In genomic region chr10:67187001-67187453, GRCm38 (mm10) we compare ENCODE assay signal across 8 mouse cellular contexts.
DNase-seq lines count a peak whose midpoint lies in the region; ATAC-seq and TF ChIP-seq lines count a peak whose summit lies in the region.

No protein-coding gene starts in this region.

- ATAC-seq in embryonic facial prominence, embryonic 14.5 days (ENCODE audit: low read depth) = peak; percentile 58
- ATAC-seq in hindbrain, embryonic 12.5 days (ENCODE audit: low FRiP score) = no peak
- peak; percentile 47; the same call in 1 of the 2 replicates for ATAC-seq in lung, embryonic 15.5 days (ENCODE audit: borderline replicate concordance, extremely low read depth, low FRiP score, low TSS enrichment)

- H3K9ac ChIP-seq in embryonic facial prominence, embryonic 14.5 days (ENCODE audit: low read depth, low read length) = peak overlapping the region; percentile 77
- H3K9ac ChIP-seq in hindbrain, embryonic 12.5 days = peak overlapping the region; percentile 43; the same call in 1 of the 2 replicates
- no peak overlapping the region for H3K9ac ChIP-seq in lung, embryonic 15.5 days

- 2% methylated on average over 5 of the region's 5 CpGs for WGBS in thymus, adult 2 months
- 4% methylated on average over 5 of the region's 5 CpGs for WGBS in embryonic facial prominence, embryonic 14.5 days
- WGBS in hindbrain, embryonic 12.5 days = 7% methylated on average over 5 of the region's 5 CpGs
- WGBS in lung, embryonic 15.5 days = 7% methylated on average over 5 of the region's 5 CpGs
- WGBS in small intestine, adult 2 months = 6% methylated on average over 5 of the region's 5 CpGs

- no peaks in the 10 kb centered on the region for H3K27me3 ChIP-seq in thymus, adult 2 months (ENCODE audit: control insufficient read depth, insufficient read depth, low read length)
- no peaks in the 10 kb centered on the region for H3K27me3 ChIP-seq in embryonic facial prominence, embryonic 14.5 days (replicated peaks; ENCODE audit: control insufficient read depth, insufficient read depth, low read length)
- no peaks in the 10 kb centered on the region for H3K27me3 ChIP-seq in hindbrain, embryonic 12.5 days
- no peaks in the 10 kb centered on the region for H3K27me3 ChIP-seq in lung, embryonic 15.5 days
- no peaks in the 10 kb centered on the region for H3K27me3 ChIP-seq in small intestine, adult 2 months (ENCODE audit: control insufficient read depth, insufficient read depth, low read length)

- H3K4me2 ChIP-seq in embryonic facial prominence, embryonic 14.5 days (ENCODE audit: low read depth, low read length) = peak overlapping the region; percentile 83
- peak overlapping the region; percentile 59 for H3K4me2 ChIP-seq in hindbrain, embryonic 12.5 days (replicated peaks)
- H3K4me2 ChIP-seq in lung, embryonic 15.5 days = peak overlapping the region; percentile 61

- no peak for TF ChIP-seq POLR2A in thymus, adult 2 months (IDR thresholded peaks at IDR 0.05; ENCODE audit: control insufficient read depth, extremely low read depth, insufficient read depth, low read length, poor library complexity)
- no peak for TF ChIP-seq POLR2A in small intestine, adult 2 months (IDR thresholded peaks at IDR 0.05; ENCODE audit: low read depth, low read length)

- no peaks in the 10 kb centered on the region for H3K9me3 ChIP-seq in embryonic facial prominence, embryonic 14.5 days (ENCODE audit: control insufficient read depth, low read length)
- no peaks in the 10 kb centered on the region for H3K9me3 ChIP-seq in hindbrain, embryonic 12.5 days (replicated peaks)
- no peaks in the 10 kb centered on the region for H3K9me3 ChIP-seq in lung, embryonic 15.5 days

- H3K4me1 ChIP-seq in thymus, adult 2 months (replicated peaks; ENCODE audit: control insufficient read depth, insufficient read depth, low read length) = peaks cover 4% of the 10 kb centered on the region
- H3K4me1 ChIP-seq in embryonic facial prominence, embryonic 14.5 days (ENCODE audit: control insufficient read depth, insufficient read depth, low read length) = peaks cover 16% of the 10 kb centered on the region
- H3K4me1 ChIP-seq in hindbrain, embryonic 12.5 days = peaks cover 21% of the 10 kb centered on the region
- H3K4me1 ChIP-seq in lung, embryonic 15.5 days = peaks cover 20% of the 10 kb centered on the region; the same call in 1 of the 2 replicates
- H3K4me1 ChIP-seq in small intestine, adult 2 months (ENCODE audit: control insufficient read depth, insufficient read depth, insufficient read length, low read length) = peaks cover 6% of the 10 kb centered on the region; the same call in 1 of the 2 replicates

- H3K4me3 ChIP-seq in thymus, adult 2 months (ENCODE audit: control insufficient read depth, insufficient read depth, low read length) = peak overlapping the region; percentile 58
- peak overlapping the region; percentile 52 for H3K4me3 ChIP-seq in embryonic facial prominence, embryonic 14.5 days (ENCODE audit: low read depth, low read length)
- peak overlapping the region; percentile 29 for H3K4me3 ChIP-seq in hindbrain, embryonic 12.5 days
- H3K4me3 ChIP-seq in lung, embryonic 15.5 days = peak overlapping the region; percentile 47
- H3K4me3 ChIP-seq in small intestine, adult 2 months (ENCODE audit: low read depth, low read length) = peak overlapping the region; percentile 55; the same call in 1 of the 2 replicates

- peak; percentile 22 for DNase-seq in thymus, adult 2 months
- no peak for DNase-seq in thymus, postnatal 14 days
- DNase-seq in embryonic facial prominence, embryonic 14.5 days (ENCODE audit: low spot score) = peak; percentile 88
- no peak for DNase-seq in cerebellum, adult 18-20 months
- no peak for DNase-seq in c-Kit-positive CD71-positive TER-119-positive erythroid progenitor cells, embryonic 14.5 days (ENCODE audit: low spot score)

- peaks cover 5% of the 10 kb centered on the region; the same call in 1 of the 2 replicates for H3K36me3 ChIP-seq in thymus, adult 2 months (ENCODE audit: control insufficient read depth, insufficient read depth, low read length)
- no peaks in the 10 kb centered on the region for H3K36me3 ChIP-seq in embryonic facial prominence, embryonic 14.5 days (ENCODE audit: control insufficient read depth, insufficient read depth, low read length)
- no peaks in the 10 kb centered on the region for H3K36me3 ChIP-seq in hindbrain, embryonic 12.5 days
- H3K36me3 ChIP-seq in lung, embryonic 15.5 days = no peaks in the 10 kb centered on the region
- H3K36me3 ChIP-seq in small intestine, adult 2 months (ENCODE audit: control insufficient read depth, insufficient read depth, low read length) = 0 out of 2 replicates have a peak, but pooled peaks cover 3% of the 10 kb centered on the region

- peak overlapping the region; percentile 89; the same call in 1 of the 2 replicates for H3K27ac ChIP-seq in thymus, adult 2 months (ENCODE audit: control insufficient read depth, insufficient read depth, low read length)
- peak overlapping the region; percentile 97 for H3K27ac ChIP-seq in embryonic facial prominence, embryonic 14.5 days (replicated peaks; ENCODE audit: low read depth, low read length)
- no peak overlapping the region for H3K27ac ChIP-seq in hindbrain, embryonic 12.5 days
- peak overlapping the region; percentile 43 for H3K27ac ChIP-seq in lung, embryonic 15.5 days
- H3K27ac ChIP-seq in small intestine, adult 2 months (ENCODE audit: insufficient read depth, low read depth, low read length) = peak overlapping the region; percentile 67

- TF ChIP-seq CTCF in thymus, adult 2 months (IDR thresholded peaks at IDR 0.05; ENCODE audit: borderline replicate concordance, control insufficient read depth, extremely low read depth, insufficient read depth, low read length, poor library complexity) = no peak
- no peak for TF ChIP-seq CTCF in small intestine, adult 2 months (IDR thresholded peaks at IDR 0.05; ENCODE audit: extremely low read depth, insufficient read length, insufficient replicate concordance, low read depth, low read length)

Comparison
In these comparisons a context has a peak if more than half of its experiments do, and no peak if none do; other contexts are left out.
1. DNase-seq: peak in thymus, adult 2 months (single experiment) and embryonic facial prominence, embryonic 14.5 days (single experiment); none in thymus, postnatal 14 days (single experiment), cerebellum, adult 18-20 months (0 of 2) and c-Kit-positive CD71-positive TER-119-positive erythroid progenitor cells, embryonic 14.5 days (single experiment).
2. Peak in every context shown above with its lines, with median percentiles within 50 percentile points of each other: H3K4me3 ChIP-seq and H3K4me2 ChIP-seq.